Mouse (Mus musculus) liver, embryonic 14.5 days (tissue): Measurements from ENCODE around the gene Wdr76.

Experiments
- CTCF ChIP-seq: IDR thresholded peaks from 2 replicates; pipeline ENCODE4 v1.5.1; 2016; ENCODE audit warnings: antibody characterized with exemption, low read depth, control low read depth
- EP300 ChIP-seq: IDR thresholded peaks from 2 replicates; pipeline ENCODE4 v1.6.1; 2016; ENCODE audit warnings: antibody characterized with exemption, low read depth

- TF ChIP-seq CTCF (no peak), EP300 (no peak)
These were observed 81.8 kb downstream of the Wdr76 start for GRCm38 (mm10) chr2:121588309-121588694.
